Mouse (Mus musculus): ENCODE results near the gene Mpst.

Gene Mpst

GRCm38 (mm10) chr15:78405098-78405497, 1.1 kb upstream of the Mpst start:
- no peak for DNase-seq (ENCODE audit: low spot score)

GRCm38 (mm10) chr15:78405517-78406211, 552 bp upstream of the Mpst start, which contains the start of gene Tst:
Gene Tst, minus strand, starts transcription at chr15:78405907.
- DNase-seq (ENCODE audit: low spot score) = peak; percentile 92

- DNase-seq (ENCODE audit: low spot score) = no peak
Observed at GRCm38 (mm10) chr15:78409570-78410052, 3.4 kb downstream of the Mpst start.

DNA sequence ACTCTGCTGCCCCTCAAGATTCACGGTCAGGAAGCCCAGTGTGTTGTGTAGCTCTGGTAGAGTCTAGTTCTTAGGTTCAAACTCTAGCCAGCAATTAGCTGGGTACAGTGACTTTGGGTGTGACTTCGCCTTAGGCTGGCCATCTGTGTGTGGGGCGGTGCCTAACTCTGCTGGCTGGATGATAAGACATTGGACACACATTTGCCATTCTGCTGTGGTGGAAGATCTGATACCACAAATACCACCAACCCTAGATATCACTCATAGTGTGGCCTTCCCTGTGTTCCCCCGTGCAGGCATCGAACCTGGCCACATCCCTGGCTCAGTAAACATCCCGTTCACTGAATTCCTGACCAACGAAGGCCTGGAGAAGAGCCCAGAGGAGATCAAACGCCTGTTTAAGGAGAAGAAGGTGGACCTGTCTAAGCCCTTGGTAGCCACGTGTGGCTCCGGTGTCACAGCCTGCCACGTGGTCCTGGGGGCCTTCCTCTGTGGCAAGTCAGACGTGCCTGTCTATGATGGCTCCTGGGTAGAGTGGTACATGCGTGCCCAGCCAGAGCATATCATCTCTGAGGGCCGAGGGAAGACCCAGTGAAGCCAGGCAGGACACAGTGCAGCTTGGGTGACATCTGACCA, 7.0 kb downstream of the Mpst start:
- DNase-seq (ENCODE audit: low spot score) = no peak

- no peak for DNase-seq (ENCODE audit: low spot score)
Observed at GRCm38 (mm10) chr15:78413719-78414117, 7.5 kb downstream of the Mpst start.

DNA sequence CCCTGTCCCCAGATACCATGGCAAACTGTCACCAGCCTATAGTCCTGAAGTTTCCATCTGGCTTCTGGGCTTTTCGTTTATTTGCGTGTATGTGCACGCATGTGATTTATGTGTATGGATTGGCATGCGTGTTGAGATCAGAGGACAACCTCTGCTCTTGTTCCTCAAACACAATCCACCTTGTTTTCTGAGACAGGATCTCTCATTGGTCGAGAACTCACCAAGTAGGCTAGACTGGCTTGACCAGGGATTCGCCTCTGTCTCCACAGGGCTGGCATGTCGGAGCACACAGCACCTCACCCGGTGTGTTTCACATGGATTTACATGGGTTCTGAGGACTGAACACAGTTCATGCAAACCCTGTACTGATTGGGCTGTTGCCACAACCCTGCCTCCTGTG, 7.9 kb downstream of the Mpst start:
- DNase-seq (ENCODE audit: low spot score) = no peak

DNA sequence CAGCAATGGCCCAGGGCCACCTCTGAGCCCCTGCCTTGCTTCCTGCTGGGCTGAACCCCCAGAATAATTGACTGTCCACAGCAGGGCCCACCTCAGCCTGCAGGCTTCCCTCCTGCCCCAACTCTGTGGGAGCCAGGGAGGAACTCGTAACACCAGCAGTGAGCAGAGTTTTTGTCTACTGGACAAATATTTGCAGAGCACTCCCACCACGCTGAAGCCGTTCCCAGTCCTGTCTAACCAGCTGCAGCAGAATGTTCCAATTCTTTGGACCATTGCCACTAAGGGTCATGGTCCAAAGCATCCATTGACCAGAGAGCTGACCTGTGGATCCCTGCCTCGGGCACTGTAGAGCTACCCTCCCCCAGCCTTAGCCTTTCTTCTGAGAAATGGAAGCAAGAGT, 10.7 kb downstream of the Mpst start:
- no peak for DNase-seq (ENCODE audit: low spot score)

DNA sequence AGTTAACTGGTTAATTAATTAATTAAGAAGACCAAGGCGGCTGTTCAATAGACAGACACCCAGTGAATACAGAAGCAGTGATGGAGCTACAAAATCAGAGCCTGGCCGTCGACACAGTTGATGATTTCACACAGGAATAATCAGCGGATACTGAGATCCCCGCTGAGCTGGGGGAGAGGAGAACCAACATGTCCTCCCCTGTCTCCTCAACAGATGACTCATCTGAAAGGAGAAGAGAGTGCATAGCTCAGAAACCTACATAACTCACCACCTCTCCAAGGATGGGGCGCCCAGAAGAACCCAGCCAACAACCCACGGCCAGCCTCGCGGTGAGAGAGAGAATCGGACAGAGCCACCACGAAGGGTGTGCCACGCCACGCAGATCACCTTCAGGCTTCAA, 14.2 kb downstream of the Mpst start:
- no peak for DNase-seq (ENCODE audit: low spot score)

GRCm38 (mm10) chr15:78422046-78422956, 16.1 kb downstream of the Mpst start:
- peak; percentile 85 for DNase-seq (ENCODE audit: low spot score)

GRCm38 (mm10) chr15:78424507-78424906, 18.3 kb downstream of the Mpst start:
- DNase-seq (ENCODE audit: low spot score) = no peak

DNA sequence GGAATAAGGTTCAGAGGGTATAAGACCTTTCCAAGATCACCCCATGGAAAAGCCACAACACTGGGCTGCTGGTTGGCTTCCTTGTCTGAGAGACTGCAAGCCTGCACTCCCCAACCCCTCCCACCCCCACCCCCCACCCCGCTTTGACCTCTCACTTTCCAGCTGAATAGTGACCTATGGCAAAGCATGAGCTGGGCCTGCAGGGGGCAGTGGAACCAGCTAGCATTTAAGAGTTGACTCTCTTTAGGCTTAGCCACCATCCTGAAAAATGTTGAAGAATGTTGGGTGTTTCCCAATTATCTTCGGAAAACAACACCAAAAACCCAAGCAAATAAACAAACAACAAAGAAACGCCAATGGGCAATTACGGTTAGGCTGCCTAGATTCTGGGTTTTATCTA, 19.0 kb downstream of the Mpst start:
- DNase-seq (ENCODE audit: low spot score) = no peak

DNA sequence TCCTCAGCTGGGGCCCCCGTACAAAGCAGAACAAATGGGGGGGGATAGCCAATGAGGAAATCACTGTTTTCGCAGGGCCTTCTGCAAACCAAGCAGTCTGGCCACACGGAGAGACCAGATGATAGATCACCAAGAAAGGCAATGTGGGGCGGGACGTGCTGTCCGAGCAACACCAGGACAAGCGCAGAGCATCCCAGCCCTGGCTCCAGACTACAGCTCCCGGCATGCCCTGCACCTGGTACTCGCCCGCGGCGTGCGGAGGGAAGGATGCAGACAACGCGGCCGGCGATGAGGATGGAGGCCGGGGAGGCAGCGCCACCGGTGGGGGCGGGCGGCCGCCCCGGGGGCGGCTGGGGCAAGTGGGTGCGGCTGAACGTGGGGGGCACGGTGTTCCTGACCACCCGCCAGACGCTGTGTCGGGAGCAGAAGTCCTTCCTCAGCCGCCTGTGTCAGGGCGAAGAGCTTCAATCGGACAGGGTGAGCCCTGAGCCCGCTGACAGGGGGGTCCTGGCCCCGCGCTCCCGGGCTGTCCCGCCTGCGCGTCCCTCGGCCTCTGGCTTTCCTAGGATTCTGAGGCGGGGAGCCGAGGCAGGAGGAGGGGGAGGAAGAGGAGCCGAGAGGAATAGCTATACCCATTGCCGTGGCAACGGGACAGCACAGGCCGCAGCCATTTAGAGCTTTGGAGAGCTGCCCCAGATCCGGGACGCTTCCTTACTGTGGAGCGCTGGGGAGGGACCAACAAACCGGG, 22.3 kb downstream of the Mpst start, which contains the start of gene Kctd17:
Kctd17 (plus strand) TSS at position 174 of the 748 bp plus-strand sequence.
- DNase-seq (ENCODE audit: low spot score) = peak; percentile 82

- DNase-seq (ENCODE audit: low spot score) = no peak
Observed at GRCm38 (mm10) chr15:78429139-78429459, 22.9 kb downstream of the Mpst start.

DNA sequence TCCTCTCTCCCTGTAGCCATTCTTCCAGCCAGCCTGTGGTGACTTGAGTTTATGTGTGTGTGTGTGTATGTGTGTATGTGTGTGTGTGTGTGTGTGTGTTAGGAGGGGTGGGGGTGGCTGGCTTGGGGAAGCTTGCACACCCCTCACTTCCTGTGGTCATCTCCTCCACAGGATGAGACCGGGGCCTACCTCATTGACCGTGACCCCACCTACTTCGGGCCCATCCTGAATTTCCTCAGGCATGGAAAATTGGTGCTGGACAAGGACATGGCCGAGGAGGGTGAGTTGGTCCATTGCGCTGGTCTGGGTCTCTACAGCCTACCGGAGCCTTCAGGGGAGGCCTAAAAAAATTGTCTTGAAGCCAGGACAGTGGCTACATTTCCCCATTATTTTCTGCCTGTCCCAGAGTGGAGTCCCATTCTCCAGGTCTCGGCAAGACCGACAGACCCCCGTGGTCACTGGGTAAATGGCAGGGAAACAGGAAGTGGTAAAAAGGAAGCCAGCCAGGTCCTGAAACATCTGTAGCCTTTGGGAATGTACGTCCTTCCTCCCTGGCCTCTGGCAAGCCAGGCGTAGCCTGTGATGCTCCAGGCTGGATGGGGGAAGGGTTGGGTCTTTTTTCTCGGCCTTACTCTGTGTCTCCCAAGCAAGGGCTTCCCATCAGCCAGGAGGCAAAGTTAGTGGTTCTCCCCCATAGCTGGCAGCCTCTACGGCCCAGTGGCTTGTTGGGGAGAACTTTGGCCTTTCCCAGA, 23.8 kb downstream of the Mpst start:
- DNase-seq (ENCODE audit: low spot score) = no peak

- DNase-seq (ENCODE audit: low spot score) = no peak
Observed at GRCm38 (mm10) chr15:78430874-78431273, 24.7 kb downstream of the Mpst start.

- DNase-seq (ENCODE audit: low spot score) = no peak
Observed at GRCm38 (mm10) chr15:78431541-78432121, 25.4 kb downstream of the Mpst start.

GRCm38 (mm10) chr15:78434896-78435520, 28.8 kb downstream of the Mpst start:
- peak; percentile 75 for DNase-seq (ENCODE audit: low spot score)

DNA sequence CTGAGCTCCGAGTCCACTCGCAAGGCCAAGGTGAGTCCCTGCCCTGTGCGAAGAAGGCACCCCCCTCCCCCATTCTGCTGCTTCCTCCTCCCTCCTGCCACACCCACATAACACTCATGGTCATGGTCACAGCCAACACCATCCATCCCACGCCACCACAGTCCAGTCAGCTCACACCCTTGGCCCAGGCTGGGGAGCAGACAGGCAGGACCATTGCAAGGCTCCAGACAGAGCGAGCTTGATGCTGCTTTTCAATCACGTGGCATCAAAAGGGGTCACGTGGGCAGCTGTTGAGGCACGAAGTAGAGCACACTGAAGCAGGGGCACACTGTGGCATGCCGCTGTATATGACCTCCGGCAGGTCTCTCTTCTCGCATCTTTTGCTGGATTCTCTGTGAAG, 29.5 kb downstream of the Mpst start:
- no peak for DNase-seq (ENCODE audit: low spot score)

DNA sequence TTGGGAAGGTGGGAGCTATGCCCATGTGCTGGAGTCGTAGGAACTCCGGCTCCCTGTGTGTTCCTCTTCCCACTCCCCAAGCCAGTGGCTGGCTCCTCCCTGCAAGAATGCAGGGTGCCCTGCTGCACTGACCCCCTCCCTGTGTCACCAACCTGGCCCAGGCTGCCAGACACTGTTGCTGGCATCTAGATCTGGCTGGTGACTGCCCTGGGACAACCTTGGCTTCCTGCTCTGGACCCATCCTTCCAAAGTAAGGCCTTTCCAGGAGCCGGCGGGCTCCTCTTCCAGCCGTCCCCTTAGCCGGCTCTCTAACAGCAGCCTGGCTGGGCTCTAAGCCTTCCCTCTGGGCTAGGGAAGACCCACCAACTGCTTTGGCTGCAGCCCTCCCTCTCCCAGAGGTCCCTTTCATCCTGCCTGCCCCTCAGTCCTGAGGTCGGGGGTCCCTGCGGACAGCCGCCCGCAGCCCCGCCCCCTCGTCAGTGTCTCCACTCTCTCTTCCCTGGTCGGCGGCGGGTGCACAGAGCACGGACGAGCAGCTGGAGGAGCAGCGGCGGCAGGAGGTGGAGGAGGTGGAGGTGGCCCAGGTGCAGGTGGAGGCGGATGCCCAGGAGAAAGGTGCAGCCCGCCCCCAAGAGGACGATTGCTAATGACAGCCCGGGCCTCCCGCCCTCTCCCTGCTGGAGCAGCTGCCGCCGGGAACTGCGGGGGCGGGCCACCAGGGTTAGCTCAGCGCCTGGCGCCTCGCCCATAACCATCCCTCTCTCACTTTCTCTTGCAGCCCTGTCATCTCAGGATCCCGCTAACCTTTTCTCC, 30.4 kb downstream of the Mpst start:
- DNase-seq (ENCODE audit: low spot score) = peak; percentile 94
